Mouse (Mus musculus) gonadal fat pad, adult 2 months (tissue): ENCODE results near the gene Olfr1238. TPM values are rescaled to one million over a fixed set of nuclear protein-coding genes. Genes with fewer than 3 reads are reported as not detected.

ENCODE experiments used
- DNase-seq: peaks from one replicate; pipeline ENCODE4 v3.0.0-alpha.2; 2012; ENCODE audit warnings: low read depth
- polyA plus RNA-seq: library from polyadenylated mRNA; depleted of rRNA; stranded (reverse); fragments of >200 nt; gene quantifications from 2 replicates; pipeline ENCODE4 v1.2.3, GENCODE M21; 2012; rRNA removed

The Olfr1238 gene
- polyA plus RNA-seq: not detected in 2 replicates

- no peak for DNase-seq
These were observed at the start of gene Olfr1238 for GRCm38 (mm10) chr2:89409576-89409975. Olfr1238 (minus strand) TSS chr2:89409676.

GRCm38 (mm10) chr2:89442900-89443299 is 33.4 kb upstream of the Olfr1238 start, which contains the start of gene Olfr1240:
Olfr1240 (minus strand) TSS chr2:89443000.
- DNase-seq: no peak

- DNase-seq: no peak
These were observed 10.8 kb upstream of the Olfr1238 start, which contains the start of gene Olfr1239 for GRCm38 (mm10) chr2:89420307-89420706. Olfr1239 (minus strand) TSS chr2:89420407.

DNA sequence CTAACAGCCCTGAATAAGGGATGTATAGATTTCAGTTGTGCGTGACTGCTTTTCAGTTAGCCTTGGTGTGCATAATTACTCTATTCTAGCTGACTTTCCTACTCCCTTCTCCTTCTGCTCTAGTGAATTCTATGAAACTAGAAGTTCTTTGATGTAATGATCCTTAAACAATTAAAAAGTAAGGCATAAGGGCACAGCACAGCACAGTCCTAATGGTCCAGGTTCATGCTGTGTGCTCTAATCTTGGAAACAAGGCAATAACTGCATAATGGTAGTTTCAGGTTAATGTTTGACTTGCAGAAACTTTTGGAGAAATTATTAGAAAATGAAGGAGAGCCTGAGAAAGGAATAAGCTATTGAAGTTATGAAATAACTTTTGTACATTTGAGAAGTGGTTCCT is 5.1 kb upstream of the Olfr1238 start:
- DNase-seq: no peak

GRCm38 (mm10) chr2:89400882-89401281 is 8.6 kb downstream of the Olfr1238 start:
- DNase-seq: no peak

- no peak for DNase-seq
These were observed 44.7 kb downstream of the Olfr1238 start, which contains the start of gene Olfr1234 for GRCm38 (mm10) chr2:89364765-89365164. Olfr1234 (minus strand) TSS chr2:89364865.

Other genes starting within 250 kb of the Olfr1238 start
- not detected in 2 replicates for gene Olfr1224-ps1, start 245.6 kb downstream of the Olfr1238 start, polyA plus RNA-seq
- gene Olfr1225, start 235.0 kb downstream of the Olfr1238 start, polyA plus RNA-seq: not detected in 2 replicates
- gene Olfr1226, start 209.6 kb downstream of the Olfr1238 start, polyA plus RNA-seq: not detected in 2 replicates
- gene Olfr1228, start 155.6 kb downstream of the Olfr1238 start, polyA plus RNA-seq: not detected in 2 replicates
- gene Olfr1229, start 121.7 kb downstream of the Olfr1238 start, polyA plus RNA-seq: not detected in 2 replicates
- not detected in 2 replicates for gene Olfr1230, start 112.4 kb downstream of the Olfr1238 start, polyA plus RNA-seq
- not detected in 2 replicates for gene Olfr1231, start 102.6 kb downstream of the Olfr1238 start, polyA plus RNA-seq
- not detected in 2 replicates for gene Olfr1232, start 80.0 kb downstream of the Olfr1238 start, polyA plus RNA-seq
- not detected in 2 replicates for gene Olfr1233, start 67.3 kb downstream of the Olfr1238 start, polyA plus RNA-seq
- not detected in 2 replicates for gene Olfr1234, start 44.8 kb downstream of the Olfr1238 start, polyA plus RNA-seq
- gene Olfr1239, start 10.7 kb upstream of the Olfr1238 start, polyA plus RNA-seq: not detected in 2 replicates
- not detected in 2 replicates for gene Olfr1240, start 33.3 kb upstream of the Olfr1238 start, polyA plus RNA-seq
- gene Olfr1241, start 77.5 kb upstream of the Olfr1238 start, polyA plus RNA-seq: not detected in 2 replicates
- gene Olfr1242, start 88.7 kb upstream of the Olfr1238 start, polyA plus RNA-seq: not detected in 2 replicates
- not detected in 2 replicates for gene Olfr1243, start 121.8 kb upstream of the Olfr1238 start, polyA plus RNA-seq
- not detected in 2 replicates for gene Olfr1245, start 168.8 kb upstream of the Olfr1238 start, polyA plus RNA-seq
- gene Olfr1246, start 183.5 kb upstream of the Olfr1238 start, polyA plus RNA-seq: not detected in 2 replicates
- gene Olfr1247, start 204.5 kb upstream of the Olfr1238 start, polyA plus RNA-seq: not detected in 2 replicates
- not detected in 2 replicates for gene Olfr1248, start 208.6 kb upstream of the Olfr1238 start, polyA plus RNA-seq
- not detected in 2 replicates for gene Olfr1249, start 225.3 kb upstream of the Olfr1238 start, polyA plus RNA-seq